Mouse (Mus musculus): ENCODE data around the gene Ccl1. TPM values are rescaled to one million over a fixed set of nuclear protein-coding genes. Genes with fewer than 3 reads are reported as not detected.

Ccl1 gene
- polyA plus RNA-seq, 1 experiment from 2014 or later = not detected

DNA sequence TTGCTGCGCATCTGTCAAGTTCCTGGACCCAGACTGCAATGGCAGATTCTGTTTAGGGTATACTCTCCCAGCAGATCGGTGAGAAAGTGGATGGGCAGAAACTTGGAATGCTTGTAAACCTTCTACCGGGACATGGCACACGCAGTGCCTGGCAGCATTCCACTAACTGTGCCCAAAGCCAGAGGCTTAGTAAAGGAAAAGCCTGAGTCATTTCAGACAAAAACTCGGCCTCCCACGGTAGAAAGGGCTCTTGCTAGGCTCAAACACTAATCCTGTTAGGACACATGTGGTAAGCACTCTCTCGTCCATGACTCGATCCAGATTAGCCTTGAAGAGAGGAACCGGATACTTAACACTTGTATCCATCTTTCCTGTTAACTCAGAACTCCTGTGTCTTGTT lies 111.7 kb downstream of the Ccl1 start:
- ATAC-seq (ENCODE audit: insufficient read depth, low FRiP score, low TSS enrichment) = no peak
- 85% methylated on average over 9 of the region's 9 CpGs for WGBS
- Histone ChIP-seq H3K36me3 (ENCODE audit: control insufficient read depth, insufficient read depth, low read length) (no peaks in the 10 kb centered on the region; the same call in 1 of the 2 replicates), H3K27me3 (ENCODE audit: control insufficient read depth, insufficient read depth, low read length) (no peaks in the 10 kb centered on the region), H3K4me3 (ENCODE audit: low read depth, low read length) (no peak overlapping the region), H3K4me2 (ENCODE audit: low read depth) (no peak overlapping the region), H3K27ac (ENCODE audit: low read depth, low read length) (no peak overlapping the region), H3K9ac (ENCODE audit: low read length) (no peak overlapping the region), H3K4me1 (ENCODE audit: control insufficient read depth, insufficient read depth, low read length) (no peaks in the 10 kb centered on the region), H3K9me3 (ENCODE audit: control insufficient read depth, low read length) (no peaks in the 10 kb centered on the region)
- no peak for DNase-seq (ENCODE audit: low spot score)

DNA sequence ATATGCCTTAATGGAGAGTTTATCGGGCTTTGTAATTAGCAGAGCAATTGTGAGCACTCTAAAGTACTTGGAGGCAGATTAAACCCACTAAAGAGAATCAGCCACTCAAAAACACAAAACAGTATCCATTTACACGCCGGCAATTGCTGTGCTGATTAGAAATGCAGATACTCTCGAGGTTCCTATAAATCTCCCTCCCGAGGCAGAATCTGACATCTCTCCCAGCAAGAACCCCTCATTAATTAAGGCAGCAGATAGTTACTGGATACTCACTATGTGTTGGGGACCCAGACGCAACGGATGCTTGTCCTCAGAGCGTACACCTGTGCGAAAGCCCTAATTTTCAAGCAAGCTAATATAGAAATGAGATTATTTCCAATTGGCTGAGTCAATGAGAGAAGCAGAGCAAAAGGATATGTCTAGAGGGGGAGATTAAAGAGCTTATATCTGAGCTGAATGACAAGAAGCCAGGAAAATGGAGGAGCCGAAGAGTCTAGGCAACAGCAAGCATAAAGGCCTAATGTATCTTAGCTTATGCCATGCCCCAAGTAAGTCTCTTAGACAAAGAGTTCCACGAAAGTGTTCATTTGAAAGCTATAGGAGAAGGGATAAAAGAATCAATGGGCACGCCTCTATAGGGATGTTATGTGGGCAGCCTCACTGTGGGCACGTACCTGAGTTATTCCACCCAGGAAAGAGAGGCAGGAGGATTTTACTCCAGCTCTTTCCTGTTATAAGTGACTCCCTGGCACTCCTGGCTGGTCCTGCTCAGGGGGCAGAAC lies 115.5 kb downstream of the Ccl1 start:
- no peak overlapping the region for H3K9ac ChIP-seq (ENCODE audit: low read length)
- H3K27me3 ChIP-seq (ENCODE audit: control insufficient read depth, insufficient read depth, low read length) = no peaks in the 10 kb centered on the region
- H3K36me3 ChIP-seq (ENCODE audit: control insufficient read depth, insufficient read depth, low read length) = no peaks in the 10 kb centered on the region; the same call in 1 of the 2 replicates
- H3K4me2 ChIP-seq (ENCODE audit: low read depth) = no peak overlapping the region
- no peaks in the 10 kb centered on the region for H3K4me1 ChIP-seq (ENCODE audit: control insufficient read depth, insufficient read depth, low read length)
- DNase-seq (ENCODE audit: low spot score) = no peak
- WGBS = 57% methylated on average over 13 of the region's 13 CpGs
- no peak for ATAC-seq (ENCODE audit: insufficient read depth, low FRiP score, low TSS enrichment)
- H3K27ac ChIP-seq (ENCODE audit: low read depth, low read length) = no peak overlapping the region
- no peak overlapping the region for H3K4me3 ChIP-seq (ENCODE audit: low read depth, low read length)
- no peaks in the 10 kb centered on the region for H3K9me3 ChIP-seq (ENCODE audit: control insufficient read depth, low read length)

DNA sequence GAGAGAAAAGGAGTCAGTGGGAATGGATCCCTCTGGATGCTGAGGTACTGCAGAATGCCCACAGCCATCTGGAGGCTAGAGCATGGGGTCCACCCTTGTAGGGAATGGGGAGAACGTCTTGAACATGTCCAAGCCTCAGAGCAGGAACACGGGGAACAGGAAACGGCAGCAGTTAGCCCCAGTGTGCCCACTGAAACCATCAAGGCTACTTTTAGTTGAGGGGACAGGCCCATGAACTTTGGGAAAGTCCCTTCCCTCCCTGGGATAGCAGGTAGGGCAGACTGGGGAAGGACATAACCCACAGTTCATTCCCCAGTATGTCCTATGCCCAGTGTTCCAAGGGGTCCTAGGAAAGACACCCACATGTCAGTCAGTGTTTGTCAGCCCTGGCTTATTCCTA lies 119.8 kb downstream of the Ccl1 start:
- no peak overlapping the region for H3K27ac ChIP-seq (ENCODE audit: low read depth, low read length)
- no peak overlapping the region for H3K4me2 ChIP-seq (ENCODE audit: low read depth)
- WGBS = 96% methylated on average over 3 of the region's 3 CpGs
- no peak for ATAC-seq (ENCODE audit: insufficient read depth, low FRiP score, low TSS enrichment)
- no peak overlapping the region for H3K9ac ChIP-seq (ENCODE audit: low read length)
- H3K4me1 ChIP-seq (ENCODE audit: control insufficient read depth, insufficient read depth, low read length) = no peaks in the 10 kb centered on the region
- H3K36me3 ChIP-seq (ENCODE audit: control insufficient read depth, insufficient read depth, low read length) = no peaks in the 10 kb centered on the region; the same call in 1 of the 2 replicates
- no peak overlapping the region for H3K4me3 ChIP-seq (ENCODE audit: low read depth, low read length)
- no peak for DNase-seq (ENCODE audit: low spot score)
- H3K27me3 ChIP-seq (ENCODE audit: control insufficient read depth, insufficient read depth, low read length) = no peaks in the 10 kb centered on the region
- H3K9me3 ChIP-seq (ENCODE audit: control insufficient read depth, low read length) = no peaks in the 10 kb centered on the region

DNA sequence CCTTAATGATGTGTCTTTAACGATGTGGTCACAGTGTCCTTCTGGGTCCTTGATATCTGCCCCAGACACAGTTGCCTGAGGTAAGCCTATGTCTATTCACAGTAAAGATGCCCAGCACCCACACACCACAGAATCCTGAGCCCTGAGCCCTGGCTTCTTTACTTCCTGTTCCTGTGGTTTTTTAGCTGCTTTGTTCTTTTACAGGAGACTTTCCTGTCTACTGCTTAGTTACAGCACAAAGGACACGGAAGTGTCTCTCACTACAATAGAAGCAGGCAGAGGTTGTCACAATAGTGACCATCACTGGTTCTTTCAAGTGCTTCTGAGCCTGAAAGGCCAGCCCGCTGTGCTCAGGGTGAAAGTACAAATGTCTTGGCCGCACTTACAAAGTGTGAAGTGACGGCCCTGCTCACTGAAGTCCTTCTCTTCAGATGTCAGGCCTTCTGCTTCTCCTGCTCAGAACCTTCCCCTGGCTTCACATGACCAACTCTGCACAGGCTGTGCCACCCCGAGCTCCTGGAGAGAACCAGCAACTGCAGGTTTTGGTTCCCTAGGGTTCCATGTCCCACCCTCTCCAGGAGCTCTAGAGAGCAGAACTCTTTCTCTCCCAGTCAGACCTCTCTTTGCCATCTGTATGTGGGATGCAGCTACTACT lies 122.1 kb downstream of the Ccl1 start:
- Histone ChIP-seq H3K4me1 (ENCODE audit: control insufficient read depth, insufficient read depth, low read length) (no peaks in the 10 kb centered on the region), H3K27me3 (ENCODE audit: control insufficient read depth, insufficient read depth, low read length) (no peaks in the 10 kb centered on the region), H3K9ac (ENCODE audit: low read length) (no peak overlapping the region), H3K4me2 (ENCODE audit: low read depth) (no peak overlapping the region), H3K27ac (ENCODE audit: low read depth, low read length) (no peak overlapping the region), H3K9me3 (ENCODE audit: control insufficient read depth, low read length) (no peaks in the 10 kb centered on the region), H3K36me3 (ENCODE audit: control insufficient read depth, insufficient read depth, low read length) (no peaks in the 10 kb centered on the region), H3K4me3 (ENCODE audit: low read depth, low read length) (no peak overlapping the region)
- ATAC-seq (ENCODE audit: insufficient read depth, low FRiP score, low TSS enrichment) (no peak), DNase-seq (ENCODE audit: low spot score) (no peak)
- 51% methylated on average over 6 of the region's 6 CpGs for WGBS

DNA sequence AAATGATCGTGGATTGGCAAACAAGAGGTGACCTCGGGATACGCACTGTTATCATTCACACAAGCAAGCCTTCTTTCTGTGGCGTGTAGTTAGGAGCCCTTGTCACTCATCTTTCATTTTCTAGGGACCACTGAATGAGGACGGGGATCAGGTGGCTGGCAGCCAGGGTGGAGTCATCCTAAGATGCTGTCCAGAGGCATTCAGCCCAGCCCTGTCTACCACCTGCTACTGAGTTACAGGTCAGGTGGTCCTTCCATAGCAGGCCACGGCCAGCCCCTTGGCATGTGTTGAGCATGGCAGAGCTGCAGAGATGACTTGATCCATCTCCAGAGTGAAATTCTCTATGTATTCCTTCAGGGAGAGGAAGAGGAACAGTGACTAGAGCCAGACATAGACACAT lies 123.1 kb downstream of the Ccl1 start:
- DNase-seq (ENCODE audit: low spot score) = no peak
- Histone ChIP-seq H3K9ac (ENCODE audit: low read length) (no peak overlapping the region), H3K4me3 (ENCODE audit: low read depth, low read length) (no peak overlapping the region), H3K36me3 (ENCODE audit: control insufficient read depth, insufficient read depth, low read length) (no peaks in the 10 kb centered on the region), H3K27ac (ENCODE audit: low read depth, low read length) (no peak overlapping the region), H3K27me3 (ENCODE audit: control insufficient read depth, insufficient read depth, low read length) (no peaks in the 10 kb centered on the region), H3K4me1 (ENCODE audit: control insufficient read depth, insufficient read depth, low read length) (no peaks in the 10 kb centered on the region), H3K9me3 (ENCODE audit: control insufficient read depth, low read length) (no peaks in the 10 kb centered on the region), H3K4me2 (ENCODE audit: low read depth) (no peak overlapping the region)
- no peak for ATAC-seq (ENCODE audit: insufficient read depth, low FRiP score, low TSS enrichment)
- WGBS = 91% methylated on average over 6 of the region's 6 CpGs

DNA sequence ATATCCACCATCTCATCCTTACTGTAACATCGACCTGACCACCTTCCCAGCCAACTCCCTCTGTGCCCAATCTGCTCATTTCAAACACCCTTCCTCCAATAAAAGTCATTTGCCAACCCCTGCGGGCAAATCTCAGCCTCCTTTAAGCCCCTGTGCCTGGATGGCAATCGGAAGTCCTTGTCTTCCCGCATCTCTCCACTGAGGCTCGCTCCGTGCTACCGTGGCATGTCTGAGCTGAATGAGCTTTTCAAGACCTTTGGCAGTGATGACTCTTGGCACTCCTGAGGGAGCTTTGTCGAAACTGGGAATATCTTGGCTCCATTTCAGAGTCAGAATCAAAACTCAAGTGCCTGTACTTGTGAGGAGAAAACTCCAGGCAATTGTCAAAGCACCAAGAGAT lies 124.2 kb downstream of the Ccl1 start:
- Histone ChIP-seq H3K4me1 (ENCODE audit: control insufficient read depth, insufficient read depth, low read length) (no peaks in the 10 kb centered on the region), H3K9ac (ENCODE audit: low read length) (no peak overlapping the region), H3K4me3 (ENCODE audit: low read depth, low read length) (no peak overlapping the region), H3K4me2 (ENCODE audit: low read depth) (no peak overlapping the region), H3K27ac (ENCODE audit: low read depth, low read length) (no peak overlapping the region), H3K9me3 (ENCODE audit: control insufficient read depth, low read length) (no peaks in the 10 kb centered on the region), H3K27me3 (ENCODE audit: control insufficient read depth, insufficient read depth, low read length) (no peaks in the 10 kb centered on the region), H3K36me3 (ENCODE audit: control insufficient read depth, insufficient read depth, low read length) (no peaks in the 10 kb centered on the region)
- DNase-seq (ENCODE audit: low spot score) (no peak), ATAC-seq (ENCODE audit: insufficient read depth, low FRiP score, low TSS enrichment) (no peak)
- whole genome bisulfite sequencing = 88% methylated on average over 8 of the region's 8 CpGs

DNA sequence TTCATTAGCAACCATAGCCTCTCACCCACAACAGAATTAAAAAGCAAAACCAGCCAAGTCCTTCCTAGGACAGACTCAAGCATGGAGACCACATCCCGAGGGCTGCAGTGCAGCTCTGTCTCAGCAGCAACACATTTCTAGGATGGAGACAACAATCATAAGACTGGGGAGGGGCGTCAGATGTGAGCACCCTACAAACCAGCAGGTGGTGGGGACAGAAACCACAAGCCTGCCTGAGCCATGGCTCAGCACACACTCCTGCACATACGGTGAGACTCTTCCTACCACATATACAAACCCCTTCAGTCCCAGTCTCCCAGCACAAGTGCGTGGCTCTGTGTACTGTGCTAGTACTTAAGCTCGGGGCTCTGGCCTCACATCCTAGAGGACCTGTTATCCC lies 127.3 kb downstream of the Ccl1 start:
- H3K4me2 ChIP-seq (ENCODE audit: low read depth) = no peak overlapping the region
- no peaks in the 10 kb centered on the region for H3K27me3 ChIP-seq (ENCODE audit: control insufficient read depth, insufficient read depth, low read length)
- ATAC-seq (ENCODE audit: insufficient read depth, low FRiP score, low TSS enrichment) (no peak), DNase-seq (ENCODE audit: low spot score) (no peak)
- H3K27ac ChIP-seq (ENCODE audit: low read depth, low read length) = no peak overlapping the region
- no peak overlapping the region for H3K4me3 ChIP-seq (ENCODE audit: low read depth, low read length)
- no peaks in the 10 kb centered on the region for H3K36me3 ChIP-seq (ENCODE audit: control insufficient read depth, insufficient read depth, low read length)
- no peaks in the 10 kb centered on the region for H3K9me3 ChIP-seq (ENCODE audit: control insufficient read depth, low read length)
- 72% methylated on average over 5 of the region's 5 CpGs for WGBS
- H3K9ac ChIP-seq (ENCODE audit: low read length) = no peak overlapping the region
- no peaks in the 10 kb centered on the region for H3K4me1 ChIP-seq (ENCODE audit: control insufficient read depth, insufficient read depth, low read length)

DNA sequence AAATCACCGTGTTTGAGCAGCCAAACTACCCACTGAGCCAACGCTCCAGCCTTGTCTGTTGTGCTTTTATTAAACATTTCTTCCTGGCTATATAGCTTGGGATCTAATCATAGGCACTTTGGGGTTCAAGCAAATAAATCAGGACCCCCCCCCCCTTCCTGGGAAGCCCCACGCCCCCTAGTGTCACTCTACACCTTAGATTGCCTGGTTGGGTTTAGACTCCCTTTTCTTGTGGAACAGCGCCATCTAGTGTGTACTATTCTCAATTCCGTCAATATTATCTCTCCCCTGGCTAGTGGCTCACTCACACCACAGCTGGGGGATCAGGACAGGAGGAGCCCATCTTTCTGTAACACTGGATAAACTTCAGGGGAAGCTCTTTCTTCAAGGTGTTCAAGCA lies 127.8 kb downstream of the Ccl1 start:
- WGBS = 34% methylated on average over 5 of the region's 5 CpGs
- H3K27me3 ChIP-seq (ENCODE audit: control insufficient read depth, insufficient read depth, low read length) = no peaks in the 10 kb centered on the region
- no peaks in the 10 kb centered on the region for H3K36me3 ChIP-seq (ENCODE audit: control insufficient read depth, insufficient read depth, low read length)
- H3K4me1 ChIP-seq (ENCODE audit: control insufficient read depth, insufficient read depth, low read length) = no peaks in the 10 kb centered on the region
- H3K9me3 ChIP-seq (ENCODE audit: control insufficient read depth, low read length) = no peaks in the 10 kb centered on the region
- no peak for ATAC-seq (ENCODE audit: insufficient read depth, low FRiP score, low TSS enrichment)
- no peak overlapping the region for H3K4me2 ChIP-seq (ENCODE audit: low read depth)
- DNase-seq (ENCODE audit: low spot score) = peak; percentile 61
- no peak overlapping the region for H3K27ac ChIP-seq (ENCODE audit: low read depth, low read length)
- no peak overlapping the region for H3K4me3 ChIP-seq (ENCODE audit: low read depth, low read length)
- no peak overlapping the region for H3K9ac ChIP-seq (ENCODE audit: low read length)

DNA sequence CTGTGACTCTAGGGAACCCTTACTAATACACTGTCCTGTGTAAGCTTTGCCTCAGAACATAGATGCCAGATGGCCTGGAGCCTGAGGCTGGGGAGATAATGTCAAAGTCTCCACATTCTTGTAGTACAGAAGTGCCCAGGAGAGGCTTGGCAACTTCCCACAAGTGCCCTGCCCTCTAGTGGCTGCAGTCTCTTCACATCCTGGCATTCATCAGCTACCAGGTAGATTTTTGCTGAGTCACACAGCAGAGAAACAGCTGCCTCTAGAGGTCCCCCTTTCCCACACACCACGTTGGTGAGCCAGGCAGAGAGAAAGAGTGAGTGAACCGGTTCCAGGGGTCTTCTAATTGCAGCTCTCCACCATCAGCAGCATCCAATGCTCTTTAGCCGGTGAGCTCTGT lies 130.7 kb downstream of the Ccl1 start:
- DNase-seq (ENCODE audit: low spot score) = peak; percentile 65
- Histone ChIP-seq H3K9ac (ENCODE audit: low read length) (no peak overlapping the region), H3K27me3 (ENCODE audit: control insufficient read depth, insufficient read depth, low read length) (no peaks in the 10 kb centered on the region), H3K36me3 (ENCODE audit: control insufficient read depth, insufficient read depth, low read length) (no peaks in the 10 kb centered on the region), H3K9me3 (ENCODE audit: control insufficient read depth, low read length) (no peaks in the 10 kb centered on the region), H3K27ac (ENCODE audit: low read depth, low read length) (no peak overlapping the region), H3K4me1 (ENCODE audit: control insufficient read depth, insufficient read depth, low read length) (no peaks in the 10 kb centered on the region), H3K4me3 (ENCODE audit: low read depth, low read length) (no peak overlapping the region), H3K4me2 (ENCODE audit: low read depth) (no peak overlapping the region)
- ATAC-seq (ENCODE audit: insufficient read depth, low FRiP score, low TSS enrichment) = no peak
- WGBS = 19% methylated on average over 3 of the region's 3 CpGs
